Mouse (Mus musculus) heart, postnatal 4 days (tissue): Measurements from ENCODE around the gene Mrpl52. TPM values are rescaled to one million over a fixed set of nuclear protein-coding genes. Genes with fewer than 3 reads are reported as not detected.

Source experiments
- DNase-seq: peaks from one replicate; pipeline ENCODE4 v3.0.0; 2021
- total RNA-seq, 2 experiments: library from RNA; stranded (reverse); gene quantifications; 2 replicates each; pipeline ENCODE4 v1.2.3; 2021

Mrpl52 gene
- total RNA-seq, 2 experiments from 2014 or later: 185 to 194 TPM

GRCm38 (mm10) chr14:54432837-54433830 is 6.4 kb downstream of the Mrpl52 start:
- DNase-seq: peak; percentile 46

- no peak for DNase-seq
These were observed 7.3 kb downstream of the Mrpl52 start for GRCm38 (mm10) chr14:54433941-54434531.

- DNase-seq: no peak
These were observed 8.6 kb downstream of the Mrpl52 start for GRCm38 (mm10) chr14:54435194-54435918.

- DNase-seq: no peak
These were observed 12.4 kb downstream of the Mrpl52 start for GRCm38 (mm10) chr14:54439155-54439554.

- no peak for DNase-seq
These were observed 12.9 kb downstream of the Mrpl52 start for GRCm38 (mm10) chr14:54439610-54440009.

GRCm38 (mm10) chr14:54440538-54440937 is 13.8 kb downstream of the Mrpl52 start:
- DNase-seq: no peak

- no peak for DNase-seq
These were observed 14.7 kb downstream of the Mrpl52 start for GRCm38 (mm10) chr14:54441365-54441764.

- no peak for DNase-seq
These were observed 15.8 kb downstream of the Mrpl52 start for GRCm38 (mm10) chr14:54442548-54442947.

- peak; percentile 78 for DNase-seq
These were observed 16.5 kb downstream of the Mrpl52 start for GRCm38 (mm10) chr14:54443196-54443595.

GRCm38 (mm10) chr14:54443712-54444618 is 17.3 kb downstream of the Mrpl52 start:
- peak; percentile 63 for DNase-seq

- peak; percentile 83 for DNase-seq
These were observed 18.8 kb downstream of the Mrpl52 start for GRCm38 (mm10) chr14:54445476-54445875.

- no peak for DNase-seq
These were observed 26.9 kb downstream of the Mrpl52 start for GRCm38 (mm10) chr14:54453566-54453965.

- DNase-seq: no peak
These were observed 28.2 kb downstream of the Mrpl52 start for GRCm38 (mm10) chr14:54454669-54455528.

GRCm38 (mm10) chr14:54457907-54458569 is 31.3 kb downstream of the Mrpl52 start:
- DNase-seq: no peak

GRCm38 (mm10) chr14:54462146-54462545 is 35.4 kb downstream of the Mrpl52 start:
- DNase-seq: no peak

GRCm38 (mm10) chr14:54463108-54463958 is 36.6 kb downstream of the Mrpl52 start:
- no peak for DNase-seq

GRCm38 (mm10) chr14:54463959-54464292 is 37.2 kb downstream of the Mrpl52 start, which contains the start of gene Lrp10:
Gene Lrp10, plus strand, starts transcription at chr14:54464137.
- DNase-seq: peak; percentile 92

- DNase-seq: peak; percentile 77
These were observed 37.7 kb downstream of the Mrpl52 start for GRCm38 (mm10) chr14:54464293-54465005.

GRCm38 (mm10) chr14:54471467-54471866 is 44.8 kb downstream of the Mrpl52 start:
- DNase-seq: no peak
